Mouse (Mus musculus) C2C12 (cell line): ENCODE results near the gene Utp14b.

Experiments
- CTCF ChIP-seq: IDR thresholded peaks from one replicate; pipeline ENCODE4 v1.5.1; 2011; ENCODE audit not compliant: control insufficient read depth, insufficient read depth, insufficient read length
- MAX ChIP-seq: IDR thresholded peaks from one replicate; pipeline ENCODE4 v1.6.1; 2011; ENCODE audit warnings: mild to moderate bottlenecking, control low read depth
- MYOD1 ChIP-seq: IDR thresholded peaks from one replicate; pipeline ENCODE4 v1.6.1; 2011; ENCODE audit warnings: low read depth; ENCODE audit not compliant: control insufficient read depth, insufficient read length

GRCm38 (mm10) chr1:78658441-78659269 lies 817 bp downstream of the Utp14b start:
- TF ChIP-seq MAX, result no peak
- no peak for TF ChIP-seq CTCF
- TF ChIP-seq MYOD1, result no peak
